Mouse (Mus musculus) kidney, adult 2 months (tissue): ENCODE measurements around the gene Grcc10. TPM values are rescaled to one million over a fixed set of nuclear protein-coding genes. Genes with fewer than 3 reads are reported as not detected.

Source experiments
- DNase-seq: peaks from one replicate; pipeline ENCODE4 v3.0.0; 2021
- H3K27ac ChIP-seq: fragments of 200-500 bp; 2 replicates; pipeline ENCODE4 v1.5.1; 2012; ENCODE audit warnings: low read depth, low read length, control low read depth, inconsistent platforms; ENCODE audit not compliant: insufficient read depth
- H3K27me3 ChIP-seq: fragments of 200-500 bp; replicated peaks from 2 replicates; pipeline ENCODE4 v1.6.1; 2012; ENCODE audit warnings: mild to moderate bottlenecking, moderate library complexity, low read length, inconsistent platforms; ENCODE audit not compliant: control insufficient read depth, insufficient read depth
- H3K36me3 ChIP-seq: fragments of 200-500 bp; 2 replicates; pipeline ENCODE4 v1.6.1; 2012; ENCODE audit warnings: mild to moderate bottlenecking, moderate library complexity, low read length, inconsistent platforms; ENCODE audit not compliant: control insufficient read depth, insufficient read depth
- H3K4me1 ChIP-seq: fragments of 200-500 bp; 2 replicates; pipeline ENCODE4 v1.6.1; 2011; ENCODE audit warnings: low read length; ENCODE audit not compliant: control insufficient read depth, insufficient read depth
- H3K4me3 ChIP-seq: fragments of 200-500 bp; 2 replicates; pipeline ENCODE4 v1.5.1; 2011; ENCODE audit warnings: mild to moderate bottlenecking, low read depth, low read length, control low read depth; ENCODE audit not compliant: insufficient read depth
- CTCF ChIP-seq: fragments of 200-500 bp; conservative IDR thresholded peaks from 2 replicates; pipeline ENCODE4 v1.5.1; 2011; ENCODE audit warnings: low read depth, mild to moderate bottlenecking, control low read depth, low read length, moderate library complexity, mixed read lengths; ENCODE audit not compliant: insufficient read depth, insufficient read length
- POLR2A ChIP-seq: fragments of 200-500 bp; IDR thresholded peaks from one replicate; pipeline ENCODE4 v1.6.1; 2011; ENCODE audit warnings: low read depth, low read length, control low read depth
- WGBS: fragments of 180-500 bp; shearing (Covaris S2); methylation state at CpG from one replicate; pipeline ENCODE4 v1.1.7; 2018; 5-methylcytosine and 5-hydroxymethylcytosine counted together
- polyA plus RNA-seq: library from polyadenylated mRNA; depleted of rRNA; stranded (reverse); fragments of >200 nt; gene quantifications from 2 replicates; pipeline ENCODE4 v1.2.3, GENCODE M21; 2012; rRNA removed

The Grcc10 gene
- 387 and 474 TPM in 2 replicates for polyA plus RNA-seq

- no peaks in the 10 kb centered on the region for H3K36me3 ChIP-seq
- H3K27ac ChIP-seq, result peak within 1 kb of the TSS; percentile 99
- H3K27me3 ChIP-seq, result no peaks in the 10 kb centered on the region
- peaks cover 21% of the 10 kb centered on the region for H3K4me1 ChIP-seq
- TF ChIP-seq CTCF (no peak), POLR2A (peak; percentile 17)
- peak; percentile 92 for DNase-seq
- peak within 1 kb of the TSS; percentile 74 for H3K4me3 ChIP-seq
- WGBS, result under 1% methylated on average over 41 of the region's 41 CpGs
Measured at GRCm38 (mm10) chr6:124740888-124741761, at the start of gene Grcc10. Gene Grcc10, minus strand, starts transcription at chr6:124741374.

- 56% methylated on average over 4 of the region's 4 CpGs for WGBS
- H3K4me3 ChIP-seq, result no peak overlapping the region
- peaks cover 9% of the 10 kb centered on the region for H3K4me1 ChIP-seq
- no peaks in the 10 kb centered on the region for H3K36me3 ChIP-seq
- TF ChIP-seq CTCF, result no peak
- no peak for TF ChIP-seq POLR2A
- peak; percentile 8 for DNase-seq
- H3K27me3 ChIP-seq, result no peaks in the 10 kb centered on the region
- H3K27ac ChIP-seq, result no peak overlapping the region
Measured at GRCm38 (mm10) chr6:124790121-124790520, 48.9 kb upstream of the Grcc10 start.

- Histone ChIP-seq H3K36me3 (no peaks in the 10 kb centered on the region), H3K4me3 (no peak overlapping the region), H3K4me1 (peaks cover 7% of the 10 kb centered on the region), H3K27me3 (no peaks in the 10 kb centered on the region), H3K27ac (no peak overlapping the region)
- DNase-seq, result peak; percentile 4
- 83% methylated on average over 4 of the region's 4 CpGs for WGBS
- no peak for TF ChIP-seq POLR2A
- no peak for TF ChIP-seq CTCF
Measured at GRCm38 (mm10) chr6:124789519-124789918, 48.3 kb upstream of the Grcc10 start.

- WGBS, result 72% methylated on average over 10 of the region's 10 CpGs
- DNase-seq, result no peak
- Histone ChIP-seq H3K27ac (no peak overlapping the region), H3K36me3 (no peaks in the 10 kb centered on the region), H3K4me1 (peaks cover 7% of the 10 kb centered on the region), H3K4me3 (no peak overlapping the region), H3K27me3 (no peaks in the 10 kb centered on the region)
- TF ChIP-seq POLR2A (no peak), CTCF (no peak)
Measured at GRCm38 (mm10) chr6:124787722-124788121, 46.5 kb upstream of the Grcc10 start.

GRCm38 (mm10) chr6:124786756-124787420 lies 45.7 kb upstream of the Grcc10 start:
- peaks cover 2% of the 10 kb centered on the region; the same call in 1 of the 2 replicates for H3K4me1 ChIP-seq
- whole genome bisulfite sequencing, result 36% methylated on average over 8 of the region's 8 CpGs
- no peaks in the 10 kb centered on the region for H3K27me3 ChIP-seq
- no peaks in the 10 kb centered on the region for H3K36me3 ChIP-seq
- TF ChIP-seq POLR2A (no peak), CTCF (0 out of 2 replicates have a peak, but pooled peaks have one; percentile 4)
- DNase-seq, result peak; percentile 81
- peak overlapping the region; percentile 16; the same call in 1 of the 2 replicates for H3K27ac ChIP-seq
- H3K4me3 ChIP-seq, result no peak overlapping the region

GRCm38 (mm10) chr6:124782436-124782835 lies 41.3 kb upstream of the Grcc10 start:
- H3K4me3 ChIP-seq, result no peak overlapping the region
- DNase-seq, result peak; percentile 64
- WGBS, result 25% methylated on average over 6 of the region's 6 CpGs

GRCm38 (mm10) chr6:124780917-124781316 lies 39.7 kb upstream of the Grcc10 start:
- Histone ChIP-seq H3K4me1 (no peaks in the 10 kb centered on the region; the same call in 1 of the 2 replicates), H3K27me3 (no peaks in the 10 kb centered on the region)
- WGBS, result 88% methylated on average over 7 of the region's 7 CpGs

More at GRCm38 (mm10) chr6:124782436-124782835, 41.3 kb upstream of the Grcc10 start:
- H3K27me3 ChIP-seq, result no peaks in the 10 kb centered on the region
- no peak overlapping the region for H3K27ac ChIP-seq
- peaks cover 2% of the 10 kb centered on the region; the same call in 1 of the 2 replicates for H3K4me1 ChIP-seq
- TF ChIP-seq POLR2A, result no peak
- TF ChIP-seq CTCF, result no peak
- no peaks in the 10 kb centered on the region for H3K36me3 ChIP-seq

More at GRCm38 (mm10) chr6:124780917-124781316, 39.7 kb upstream of the Grcc10 start:
- Histone ChIP-seq H3K36me3 (no peaks in the 10 kb centered on the region), H3K27ac (no peak overlapping the region), H3K4me3 (no peak overlapping the region)
- no peak for TF ChIP-seq CTCF
- no peak for TF ChIP-seq POLR2A
- DNase-seq, result no peak
